Mouse (Mus musculus): ENCODE measurements around the gene Ndufaf5. TPM values are rescaled to one million over a fixed set of nuclear protein-coding genes. Genes with fewer than 3 reads are reported as not detected.

Ndufaf5 gene
- 33.6 and 34.9 TPM in 2 replicates for polyA plus RNA-seq (2015; fragmentation: Nextera tagmentation; extraction: Ambion mirVana)

DNA sequence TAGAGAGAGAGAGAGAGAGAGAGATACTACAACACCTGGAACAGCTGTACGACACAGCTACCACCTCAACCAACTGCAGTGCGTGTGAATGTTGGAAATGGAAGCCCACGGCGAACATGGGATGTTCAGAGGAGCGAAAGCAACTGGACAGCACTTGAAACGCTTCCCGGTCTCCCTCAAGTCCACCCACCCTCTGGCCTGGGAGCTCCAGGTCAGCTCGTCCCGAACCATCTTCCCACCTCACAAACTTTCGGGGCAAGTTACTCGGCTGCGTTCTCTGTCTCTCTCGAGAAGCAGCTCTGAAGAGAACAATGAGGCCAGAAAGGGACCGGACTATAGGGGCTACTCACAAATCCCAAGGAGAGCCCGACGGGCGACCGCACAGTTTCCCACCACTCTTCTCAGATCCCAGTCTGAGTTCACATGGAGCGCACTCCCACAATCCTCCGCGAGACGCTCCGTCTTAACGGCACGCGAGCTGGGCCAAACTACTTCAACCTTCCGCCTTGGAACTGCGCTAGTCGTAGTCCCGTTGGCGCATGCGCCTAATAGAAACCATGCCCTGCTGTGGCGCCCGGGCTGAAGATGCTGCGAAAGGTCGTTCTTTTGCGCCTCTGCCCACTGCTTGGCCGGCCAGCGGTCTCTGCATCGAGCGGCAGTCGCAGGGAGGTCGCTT, at the start of gene Ndufaf5, which contains the start of gene Esf1:
TSS of gene Ndufaf5 (plus strand) at position 523 of the 676 bp plus-strand sequence.
TSS of gene Esf1 (minus strand) at position 438 of the 676 bp plus-strand sequence.

DNA sequence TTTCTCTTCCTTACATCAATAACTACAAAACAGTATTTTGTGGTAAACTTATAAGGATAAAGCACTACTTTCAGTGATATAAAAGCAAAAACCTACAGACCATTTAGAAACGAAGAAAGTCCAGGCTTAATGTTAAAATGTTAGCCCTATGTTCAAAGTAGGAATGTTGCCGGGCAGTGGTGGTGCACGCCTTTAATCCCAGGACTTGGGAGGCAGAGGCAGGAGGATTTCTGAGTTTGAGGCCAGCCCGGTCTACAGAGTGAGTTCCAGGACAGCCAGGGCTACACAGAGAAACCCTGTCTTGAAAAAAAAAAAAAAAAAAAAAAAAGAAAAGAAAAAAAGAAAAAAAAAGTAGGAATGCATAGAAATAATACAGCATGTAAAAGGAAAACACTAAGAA, 18.7 kb upstream of the Ndufaf5 start, which contains the start of gene Gm17374:
TSS of gene Gm17374 (plus strand) at position 301 of the 400 bp plus-strand sequence.

Other genes with a start within 250 kb of the Ndufaf5 start
- gene Tasp1, start 103.8 kb upstream of the Ndufaf5 start, polyA plus RNA-seq (2015; fragmentation: Nextera tagmentation; extraction: Ambion mirVana), result 9.6 and 12.5 TPM in 2 replicates
- not detected in 2 replicates for gene Gm17374, start 18.6 kb upstream of the Ndufaf5 start, polyA plus RNA-seq (2015; fragmentation: Nextera tagmentation; extraction: Ambion mirVana)
- 15.9 TPM in 2 replicates for gene Esf1, start 85 bp upstream of the Ndufaf5 start, polyA plus RNA-seq (2015; fragmentation: Nextera tagmentation; extraction: Ambion mirVana)
- 0.11 and 0.14 TPM in 2 replicates for gene Sel1l2, start 219.1 kb downstream of the Ndufaf5 start, polyA plus RNA-seq (2015; fragmentation: Nextera tagmentation; extraction: Ambion mirVana)
- gene Macrod2, start 224.7 kb downstream of the Ndufaf5 start, polyA plus RNA-seq (2015; fragmentation: Nextera tagmentation; extraction: Ambion mirVana), result 29.3 and 32.0 TPM in 2 replicates

Data from skeletal muscle tissue, postnatal 0 days (tissue).